Mouse (Mus musculus) C2C12 (cell line): ENCODE measurements at regions not wholly inside any gene's neighbourhood (a gene's known extent, or its start where the extent isn't known, plus 50 kb on each side); places are given as distances from the start of the nearest gene placed in this dataset.

Experiments
- CEBPB ChIP-seq: IDR thresholded peaks from one replicate; pipeline ENCODE4 v1.6.1; 2011; ENCODE audit warnings: low read depth, mild to moderate bottlenecking, control low read depth, moderate library complexity
- CTCF ChIP-seq: IDR thresholded peaks from one replicate; pipeline ENCODE4 v1.5.1; 2011; ENCODE audit not compliant: control insufficient read depth, insufficient read depth, insufficient read length
- FOSL1 ChIP-seq: IDR thresholded peaks from one replicate; pipeline ENCODE4 v1.8.0; 2011; ENCODE audit warnings: mild to moderate bottlenecking, low read length; ENCODE audit not compliant: poor library complexity, insufficient read depth, severe bottlenecking
- MAX ChIP-seq: IDR thresholded peaks from one replicate; pipeline ENCODE4 v1.6.1; 2011; ENCODE audit warnings: mild to moderate bottlenecking, control low read depth
- MYOD1 ChIP-seq: IDR thresholded peaks from one replicate; pipeline ENCODE4 v1.6.1; 2011; ENCODE audit warnings: low read depth; ENCODE audit not compliant: control insufficient read depth, insufficient read length
- MYOG ChIP-seq: IDR thresholded peaks from one replicate; pipeline ENCODE4 v1.6.1; 2011; ENCODE audit not compliant: control insufficient read depth, insufficient read length; ENCODE audit errors: extremely low read depth
- USF1 ChIP-seq: IDR thresholded peaks from one replicate; pipeline ENCODE4 v1.6.1; 2011; ENCODE audit warnings: low read depth, mild to moderate bottlenecking, control low read depth, moderate library complexity

DNA sequence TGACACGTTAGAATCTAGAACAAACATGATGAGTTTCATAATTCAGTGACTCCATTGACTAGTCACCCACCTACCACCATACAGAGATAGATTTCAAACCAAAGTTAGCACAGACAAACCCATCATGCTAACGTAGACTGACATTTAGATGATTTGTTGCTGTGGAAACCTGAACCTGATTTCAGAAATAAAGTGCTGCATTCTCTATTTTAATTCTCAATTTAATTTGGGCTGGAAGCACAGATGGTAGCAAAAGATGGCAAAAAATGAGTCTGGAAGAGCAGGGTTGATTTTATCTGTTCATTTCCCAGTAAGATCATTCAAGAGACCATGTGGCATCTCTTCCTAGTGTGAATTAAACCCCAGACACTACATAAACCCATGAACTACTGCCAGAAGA is 151.6 kb downstream of the Casp12 start:
- no peak for TF ChIP-seq MAX
- TF ChIP-seq CTCF, result no peak
- no peak for TF ChIP-seq CEBPB
- no peak for TF ChIP-seq MYOG
- no peak for TF ChIP-seq USF1
- no peak for TF ChIP-seq FOSL1
- TF ChIP-seq MYOD1, result no peak
